Mouse (Mus musculus): ENCODE measurements at regions not wholly inside any gene's neighbourhood (a gene's known extent, or its start where the extent isn't known, plus 50 kb on each side); places are given as distances from the start of the nearest gene placed in this dataset.
"Not testable (repeated sequence)": the region's sequence is repeated elsewhere in the genome, so short reads cannot be mapped to it uniquely, and the experiment has no call there.

DNA sequence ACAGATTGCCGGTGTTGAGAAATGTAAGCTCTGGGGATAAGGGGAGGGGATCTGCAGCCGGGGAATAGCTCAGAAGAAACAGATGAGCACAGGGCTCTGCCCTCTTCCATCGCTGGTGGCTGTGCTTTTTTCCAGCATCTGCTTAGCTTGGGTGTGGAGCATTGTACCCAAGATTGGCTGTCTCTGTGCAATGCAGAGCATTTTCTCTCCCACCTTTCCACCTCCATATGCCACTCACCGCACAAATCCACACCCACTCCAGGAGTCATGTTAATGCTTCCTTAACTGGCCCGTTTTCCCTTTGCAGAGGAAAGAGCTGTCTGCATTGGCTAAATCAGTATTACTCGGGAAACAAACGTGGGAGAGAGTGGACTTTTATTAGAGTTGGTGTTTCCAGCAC, 228.9 kb upstream of the Pbx1 start:
- no peak overlapping the region for H3K9ac ChIP-seq (ENCODE audit: low read depth, low read length, severe bottlenecking)
- no peaks in the 10 kb centered on the region for H3K36me3 ChIP-seq (ENCODE audit: control insufficient read depth, insufficient read depth, low read length)
- no peak for TF ChIP-seq POLR2A (IDR thresholded peaks at IDR 0.05; ENCODE audit: borderline replicate concordance, extremely low read depth, insufficient read depth, insufficient read length)
- 58% methylated on average over 7 of the region's 7 CpGs for WGBS
- H3K4me3 ChIP-seq (replicated peaks; ENCODE audit: low read length) = no peak overlapping the region
- DNase-seq (ENCODE audit: low spot score) = no peak
- H3K9me3 ChIP-seq (ENCODE audit: control insufficient read depth, low read length) = no peaks in the 10 kb centered on the region
- ATAC-seq (ENCODE audit: low FRiP score, low read depth) = no peak
- no peak overlapping the region for H3K4me2 ChIP-seq (replicated peaks; ENCODE audit: low read depth, low read length, severe bottlenecking)
- H3K27me3 ChIP-seq (ENCODE audit: control insufficient read depth, insufficient read depth, low read length) = no peaks in the 10 kb centered on the region
- no peak overlapping the region for H3K27ac ChIP-seq (replicated peaks; ENCODE audit: low read depth, low read length)
- H3K4me1 ChIP-seq (ENCODE audit: control insufficient read depth, insufficient read depth, low read length) = no peaks in the 10 kb centered on the region

DNA sequence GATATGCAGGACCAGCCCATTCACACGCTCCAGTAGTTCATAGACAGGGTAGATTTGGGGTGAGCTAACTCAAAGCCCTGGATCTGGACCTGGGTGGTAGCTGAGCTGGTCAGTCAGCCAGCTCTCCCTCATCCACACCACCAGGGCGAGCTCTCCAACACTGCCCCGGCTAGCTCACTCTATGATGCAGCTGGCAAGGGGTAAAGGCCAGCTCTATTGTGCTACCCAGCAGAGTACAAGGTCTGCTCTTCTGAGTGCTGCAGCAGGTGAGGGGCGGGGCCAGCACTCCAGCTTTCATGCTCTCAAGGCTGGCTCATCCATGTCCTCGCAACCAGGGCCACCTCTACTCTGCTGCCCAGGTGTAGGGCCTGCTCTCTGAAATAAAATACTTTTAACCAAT, 227.5 kb upstream of the Pbx1 start:
- no peak for TF ChIP-seq POLR2A (IDR thresholded peaks at IDR 0.05; ENCODE audit: borderline replicate concordance, extremely low read depth, insufficient read depth, insufficient read length)
- Histone ChIP-seq H3K4me2 (replicated peaks; ENCODE audit: low read depth, low read length, severe bottlenecking) (no peak overlapping the region), H3K27ac (replicated peaks; ENCODE audit: low read depth, low read length) (no peak overlapping the region), H3K4me1 (ENCODE audit: control insufficient read depth, insufficient read depth, low read length) (no peaks in the 10 kb centered on the region), H3K9ac (ENCODE audit: low read depth, low read length, severe bottlenecking) (no peak overlapping the region), H3K27me3 (ENCODE audit: control insufficient read depth, insufficient read depth, low read length) (no peaks in the 10 kb centered on the region), H3K36me3 (ENCODE audit: control insufficient read depth, insufficient read depth, low read length) (no peaks in the 10 kb centered on the region), H3K9me3 (ENCODE audit: control insufficient read depth, low read length) (no peaks in the 10 kb centered on the region), H3K4me3 (replicated peaks; ENCODE audit: low read length) (no peak overlapping the region)
- 83% methylated on average over 5 of the region's 5 CpGs for WGBS
- ATAC-seq (ENCODE audit: low FRiP score, low read depth) (no peak), DNase-seq (ENCODE audit: low spot score) (no peak)

DNA sequence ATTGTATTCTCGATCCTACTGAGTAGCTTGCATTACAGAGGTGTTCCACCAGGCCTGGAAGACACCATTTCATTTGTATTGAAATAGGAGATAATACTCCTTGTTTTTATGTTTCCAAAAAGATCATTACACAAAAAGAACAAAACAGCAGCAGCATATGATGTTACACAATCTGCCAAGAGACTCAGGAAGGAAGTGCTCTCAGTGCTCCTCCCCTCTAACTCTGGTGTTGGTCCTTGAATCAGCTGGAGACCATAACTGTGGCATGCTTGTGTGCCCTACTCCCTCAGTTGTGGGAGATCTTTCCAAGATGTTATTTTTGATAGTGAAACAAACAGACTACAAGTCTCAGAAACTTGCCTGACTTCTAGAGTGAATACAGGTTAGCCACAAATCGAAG, 200.8 kb upstream of the Pbx1 start:
- DNase-seq (ENCODE audit: low spot score) (no peak), ATAC-seq (ENCODE audit: low FRiP score, low read depth) (no peak)
- Histone ChIP-seq H3K4me2 (replicated peaks; ENCODE audit: low read depth, low read length, severe bottlenecking) (no peak overlapping the region), H3K4me3 (replicated peaks; ENCODE audit: low read length) (no peak overlapping the region), H3K4me1 (ENCODE audit: control insufficient read depth, insufficient read depth, low read length) (no peaks in the 10 kb centered on the region), H3K9me3 (ENCODE audit: control insufficient read depth, low read length) (no peaks in the 10 kb centered on the region), H3K36me3 (ENCODE audit: control insufficient read depth, insufficient read depth, low read length) (no peaks in the 10 kb centered on the region), H3K9ac (ENCODE audit: low read depth, low read length, severe bottlenecking) (no peak overlapping the region), H3K27ac (replicated peaks; ENCODE audit: low read depth, low read length) (no peak overlapping the region), H3K27me3 (ENCODE audit: control insufficient read depth, insufficient read depth, low read length) (no peaks in the 10 kb centered on the region)
- WGBS = 91% methylated on average over 2 of the region's 2 CpGs
- no peak for TF ChIP-seq POLR2A (IDR thresholded peaks at IDR 0.05; ENCODE audit: borderline replicate concordance, extremely low read depth, insufficient read depth, insufficient read length)

DNA sequence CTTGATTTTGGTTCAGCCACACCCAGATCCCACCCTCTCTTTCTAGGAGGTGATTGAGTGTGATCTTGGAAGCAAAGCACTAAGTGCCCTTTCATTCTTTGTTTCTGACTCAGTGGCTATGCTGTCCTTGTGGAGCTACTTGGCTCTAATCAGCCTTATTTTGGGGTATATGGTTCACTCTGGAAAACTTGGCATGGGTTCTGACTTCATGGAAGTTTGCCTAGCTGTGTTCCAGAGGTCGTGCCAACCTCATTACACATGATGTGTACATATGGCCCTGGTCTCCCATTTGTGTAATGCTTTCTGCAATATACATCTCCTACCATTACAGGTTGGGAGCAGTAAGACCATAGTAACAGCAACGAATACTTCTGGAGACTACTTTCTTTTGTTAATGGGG, 199.9 kb upstream of the Pbx1 start:
- no peak overlapping the region for H3K4me2 ChIP-seq (replicated peaks; ENCODE audit: low read depth, low read length, severe bottlenecking)
- no peak for ATAC-seq (ENCODE audit: low FRiP score, low read depth)

DNA sequence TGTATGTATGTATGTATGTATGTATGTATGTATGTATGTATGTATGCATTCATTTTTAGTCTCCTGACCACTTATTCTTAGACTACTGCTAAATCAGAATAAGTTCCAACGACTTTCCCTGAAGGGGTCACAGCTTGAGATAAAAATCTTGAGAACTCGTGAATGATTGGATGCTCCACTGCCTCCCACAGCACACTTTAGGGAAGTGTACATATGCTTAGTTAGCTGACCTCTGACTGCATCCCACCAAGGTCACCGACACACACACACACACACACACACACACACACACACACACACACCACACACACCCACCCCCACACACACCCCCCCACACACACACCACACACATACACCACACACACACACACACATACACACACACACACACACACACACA, 169.9 kb upstream of the Pbx1 start:
- not testable (repeated sequence) for ATAC-seq (ENCODE audit: low FRiP score, low read depth); DNase-seq (ENCODE audit: low spot score)

More for the DNA sequence above, 199.9 kb upstream of the Pbx1 start:
- Histone ChIP-seq H3K27ac (replicated peaks; ENCODE audit: low read depth, low read length) (no peak overlapping the region), H3K9me3 (ENCODE audit: control insufficient read depth, low read length) (no peaks in the 10 kb centered on the region), H3K9ac (ENCODE audit: low read depth, low read length, severe bottlenecking) (no peak overlapping the region), H3K27me3 (ENCODE audit: control insufficient read depth, insufficient read depth, low read length) (no peaks in the 10 kb centered on the region), H3K4me3 (replicated peaks; ENCODE audit: low read length) (no peak overlapping the region), H3K4me1 (ENCODE audit: control insufficient read depth, insufficient read depth, low read length) (no peaks in the 10 kb centered on the region), H3K36me3 (ENCODE audit: control insufficient read depth, insufficient read depth, low read length) (no peaks in the 10 kb centered on the region)
- no peak for DNase-seq (ENCODE audit: low spot score)
- WGBS = 73% methylated on average over 2 of the region's 2 CpGs
- no peak for TF ChIP-seq POLR2A (IDR thresholded peaks at IDR 0.05; ENCODE audit: borderline replicate concordance, extremely low read depth, insufficient read depth, insufficient read length)

DNA sequence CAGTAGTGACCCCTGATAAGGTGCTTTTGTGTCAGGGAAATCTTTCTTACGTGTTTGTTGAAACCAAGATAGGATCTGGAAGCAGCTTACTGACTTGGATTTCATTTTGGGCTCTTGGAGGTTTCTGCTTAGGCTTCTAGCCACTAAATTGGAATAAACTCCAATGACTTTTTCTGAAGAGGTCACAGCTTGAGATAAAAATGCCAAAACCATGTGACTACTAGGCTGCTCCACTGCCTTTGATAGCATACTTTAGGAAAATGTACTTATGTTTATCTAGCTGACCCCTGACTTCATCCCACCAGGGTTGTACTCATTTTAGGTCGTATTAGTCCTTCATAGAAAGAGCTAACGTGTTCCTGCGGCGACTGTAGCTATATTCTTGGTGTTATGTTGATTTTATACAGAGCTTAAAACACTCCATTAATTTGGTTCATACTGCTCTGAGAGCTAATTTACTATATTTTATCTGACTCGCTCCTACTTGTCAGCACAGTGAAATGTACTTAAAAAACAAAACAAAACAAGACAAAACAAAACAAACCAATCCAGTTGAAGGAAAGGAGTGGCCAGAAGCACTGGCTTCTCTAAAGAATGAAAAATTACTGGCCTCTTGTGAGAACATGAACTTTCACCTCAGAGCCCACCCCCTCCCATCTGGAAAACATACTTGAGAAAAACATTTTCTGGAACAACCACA, 168.5 kb upstream of the Pbx1 start:
- H3K36me3 ChIP-seq (ENCODE audit: control insufficient read depth, insufficient read depth, low read length) = no peaks in the 10 kb centered on the region
- H3K4me1 ChIP-seq (ENCODE audit: control insufficient read depth, insufficient read depth, low read length) = peaks cover 5% of the 10 kb centered on the region
- H3K9ac ChIP-seq (ENCODE audit: low read depth, low read length, severe bottlenecking) = no peak overlapping the region
- H3K4me2 ChIP-seq (replicated peaks; ENCODE audit: low read depth, low read length, severe bottlenecking) = no peak overlapping the region
- H3K27ac ChIP-seq (replicated peaks; ENCODE audit: low read depth, low read length) = no peak overlapping the region
- DNase-seq (ENCODE audit: low spot score) (no peak), ATAC-seq (ENCODE audit: low FRiP score, low read depth) (no peak)
- H3K4me3 ChIP-seq (replicated peaks; ENCODE audit: low read length) = no peak overlapping the region
- TF ChIP-seq POLR2A (IDR thresholded peaks at IDR 0.05; ENCODE audit: borderline replicate concordance, extremely low read depth, insufficient read depth, insufficient read length) = no peak
- no peaks in the 10 kb centered on the region for H3K27me3 ChIP-seq (ENCODE audit: control insufficient read depth, insufficient read depth, low read length)
- H3K9me3 ChIP-seq (ENCODE audit: control insufficient read depth, low read length) = no peaks in the 10 kb centered on the region
- WGBS = 72% methylated on average over 6 of the region's 6 CpGs

More for the DNA sequence above, 169.9 kb upstream of the Pbx1 start:
- not testable (repeated sequence) for H3K9me3 ChIP-seq (ENCODE audit: control insufficient read depth, low read length); H3K27ac ChIP-seq (replicated peaks; ENCODE audit: low read depth, low read length); H3K4me2 ChIP-seq (replicated peaks; ENCODE audit: low read depth, low read length, severe bottlenecking); H3K4me3 ChIP-seq (replicated peaks; ENCODE audit: low read length); H3K36me3 ChIP-seq (ENCODE audit: control insufficient read depth, insufficient read depth, low read length); H3K27me3 ChIP-seq (ENCODE audit: control insufficient read depth, insufficient read depth, low read length); H3K4me1 ChIP-seq (ENCODE audit: control insufficient read depth, insufficient read depth, low read length); H3K9ac ChIP-seq (ENCODE audit: low read depth, low read length, severe bottlenecking)
- 75% methylated on average over 3 of the region's 3 CpGs for WGBS
